Mouse (Mus musculus): ENCODE results near the gene 4930404H24Rik. TPM values are rescaled to one million over a fixed set of nuclear protein-coding genes. Genes with fewer than 3 reads are reported as not detected.

4930404H24Rik gene
- polyA plus RNA-seq (2014; fragmentation: Illumina TruSeq; extraction: RNeasy Lipid Tissue Mini Kit (QIAGEN cat#74804); ENCODE audit: insufficient read depth, low read depth, low replicate concordance), result not detected

GRCm38 (mm10) chr2:153492573-153493392 lies at the start of gene 4930404H24Rik:
Gene 4930404H24Rik, plus strand, starts transcription at chr2:153492790.

GRCm38 (mm10) chr2:153529931-153530766 lies 37.6 kb downstream of the 4930404H24Rik start, which contains the start of gene Nol4l:
Gene Nol4l, minus strand, starts transcription at chr2:153529971.

Other genes starting within 250 kb of the 4930404H24Rik start
- 7.7 TPM for gene Kif3b, start 201.4 kb upstream of the 4930404H24Rik start, polyA plus RNA-seq (2014; fragmentation: Illumina TruSeq; extraction: RNeasy Lipid Tissue Mini Kit (QIAGEN cat#74804); ENCODE audit: insufficient read depth, low read depth, low replicate concordance)
- 7.9 TPM for gene Asxl1, start 147.0 kb upstream of the 4930404H24Rik start, polyA plus RNA-seq (2014; fragmentation: Illumina TruSeq; extraction: RNeasy Lipid Tissue Mini Kit (QIAGEN cat#74804); ENCODE audit: insufficient read depth, low read depth, low replicate concordance)
- 4.1 TPM for gene Nol4l, start 37.2 kb downstream of the 4930404H24Rik start, polyA plus RNA-seq (2014; fragmentation: Illumina TruSeq; extraction: RNeasy Lipid Tissue Mini Kit (QIAGEN cat#74804); ENCODE audit: insufficient read depth, low read depth, low replicate concordance)
- 32.3 TPM for gene Commd7, start 140.0 kb downstream of the 4930404H24Rik start, polyA plus RNA-seq (2014; fragmentation: Illumina TruSeq; extraction: RNeasy Lipid Tissue Mini Kit (QIAGEN cat#74804); ENCODE audit: insufficient read depth, low read depth, low replicate concordance)
- gene Dnmt3b, start 156.7 kb downstream of the 4930404H24Rik start, polyA plus RNA-seq (2014; fragmentation: Illumina TruSeq; extraction: RNeasy Lipid Tissue Mini Kit (QIAGEN cat#74804); ENCODE audit: insufficient read depth, low read depth, low replicate concordance), result 1.3 TPM
- 0.14 TPM for gene Dnmt3c, start 203.9 kb downstream of the 4930404H24Rik start, polyA plus RNA-seq (2014; fragmentation: Illumina TruSeq; extraction: RNeasy Lipid Tissue Mini Kit (QIAGEN cat#74804); ENCODE audit: insufficient read depth, low read depth, low replicate concordance)
- gene Mapre1, start 248.5 kb downstream of the 4930404H24Rik start, polyA plus RNA-seq (2014; fragmentation: Illumina TruSeq; extraction: RNeasy Lipid Tissue Mini Kit (QIAGEN cat#74804); ENCODE audit: insufficient read depth, low read depth, low replicate concordance), result 42.4 TPM

Measured in lung, adult 10 weeks (tissue).